Mouse (Mus musculus): ENCODE measurements around the gene Sirt2. TPM values are rescaled to one million over a fixed set of nuclear protein-coding genes. Genes with fewer than 3 reads are reported as not detected.
A peak's percentile ranks its signal among the peaks of the same experiment; 100 is the strongest.

The Sirt2 gene
- polyA plus RNA-seq, 1 experiment from 2014 or later, result 25.9 TPM

- Histone ChIP-seq H3K27me3 (peaks cover 22% of the 10 kb centered on the region), H3K27ac (replicated peaks) (no peak overlapping the region), H3K4me1 (replicated peaks) (peaks cover 19% of the 10 kb centered on the region), H3K4me2 (peak overlapping the region; percentile 84), H3K9ac (no peak overlapping the region; the same call in 1 of the 2 replicates), H3K4me3 (replicated peaks) (peak overlapping the region; percentile 54), H3K9me3 (replicated peaks) (no peaks in the 10 kb centered on the region), H3K36me3 (replicated peaks) (peaks cover 4% of the 10 kb centered on the region; the same call in 1 of the 2 replicates)
- 17% methylated on average over 11 of the region's 11 CpGs for WGBS (ENCODE audit: insufficient replicate concordance)
- 0 out of 2 replicates have a peak, but pooled peaks have one; percentile 4 for ATAC-seq (ENCODE audit: insufficient read depth)
Observed at GRCm38 (mm10) chr7:28733211-28733610, 33.3 kb upstream of the Sirt2 start.

GRCm38 (mm10) chr7:28735701-28736100 lies 30.8 kb upstream of the Sirt2 start:
- no peaks in the 10 kb centered on the region for H3K9me3 ChIP-seq (replicated peaks)
- H3K27ac ChIP-seq (replicated peaks), result no peak overlapping the region
- H3K4me2 ChIP-seq, result no peak overlapping the region
- ATAC-seq (ENCODE audit: insufficient read depth), result no peak
- no peak overlapping the region for H3K9ac ChIP-seq
- H3K27me3 ChIP-seq, result peaks cover 20% of the 10 kb centered on the region
- H3K36me3 ChIP-seq (replicated peaks), result peaks cover 15% of the 10 kb centered on the region
- no peak overlapping the region for H3K4me3 ChIP-seq (replicated peaks)
- peaks cover 27% of the 10 kb centered on the region for H3K4me1 ChIP-seq (replicated peaks)
- 65% methylated on average over 6 of the region's 6 CpGs for WGBS (ENCODE audit: insufficient replicate concordance)

GRCm38 (mm10) chr7:28739829-28740228 lies 26.7 kb upstream of the Sirt2 start:
- no peaks in the 10 kb centered on the region for H3K9me3 ChIP-seq (replicated peaks)
- H3K9ac ChIP-seq, result no peak overlapping the region
- H3K4me1 ChIP-seq (replicated peaks), result peaks cover 26% of the 10 kb centered on the region
- H3K4me2 ChIP-seq, result no peak overlapping the region
- WGBS (ENCODE audit: insufficient replicate concordance), result 81% methylated on average over 21 of the region's 21 CpGs
- H3K4me3 ChIP-seq (replicated peaks), result no peak overlapping the region
- no peak overlapping the region for H3K27ac ChIP-seq (replicated peaks)
- ATAC-seq (ENCODE audit: insufficient read depth), result no peak
- H3K36me3 ChIP-seq (replicated peaks), result peaks cover 12% of the 10 kb centered on the region
- no peaks in the 10 kb centered on the region for H3K27me3 ChIP-seq

- peaks cover 16% of the 10 kb centered on the region for H3K36me3 ChIP-seq (replicated peaks)
- 32% methylated on average over 9 of the region's 9 CpGs for WGBS (ENCODE audit: insufficient replicate concordance)
- H3K27ac ChIP-seq (replicated peaks), result peak overlapping the region; percentile 75
- peak overlapping the region; percentile 86 for H3K4me3 ChIP-seq (replicated peaks)
- H3K4me1 ChIP-seq (replicated peaks), result peaks cover 26% of the 10 kb centered on the region
- no peaks in the 10 kb centered on the region for H3K9me3 ChIP-seq (replicated peaks)
- no peak for ATAC-seq (ENCODE audit: insufficient read depth)
- H3K4me2 ChIP-seq, result peak overlapping the region; percentile 78
- no peaks in the 10 kb centered on the region for H3K27me3 ChIP-seq
- H3K9ac ChIP-seq, result peak overlapping the region; percentile 77
Observed at GRCm38 (mm10) chr7:28740949-28741348, 25.6 kb upstream of the Sirt2 start.

GRCm38 (mm10) chr7:28741368-28741708 lies 25.2 kb upstream of the Sirt2 start:
- peak; percentile 2; the same call in 1 of the 2 replicates for ATAC-seq (ENCODE audit: insufficient read depth)
- H3K4me2 ChIP-seq, result peak overlapping the region; percentile 78
- H3K9ac ChIP-seq, result peak overlapping the region; percentile 77
- peaks cover 20% of the 10 kb centered on the region for H3K36me3 ChIP-seq (replicated peaks)
- H3K4me1 ChIP-seq (replicated peaks), result peaks cover 26% of the 10 kb centered on the region
- WGBS (ENCODE audit: insufficient replicate concordance), result under 1% methylated on average over 13 of the region's 13 CpGs
- H3K27me3 ChIP-seq, result no peaks in the 10 kb centered on the region
- H3K27ac ChIP-seq (replicated peaks), result peak overlapping the region; percentile 75
- no peaks in the 10 kb centered on the region for H3K9me3 ChIP-seq (replicated peaks)
- peak overlapping the region; percentile 86 for H3K4me3 ChIP-seq (replicated peaks)

- Histone ChIP-seq H3K9ac (peak within 1 kb of the TSS; percentile 77), H3K4me3 (replicated peaks) (peak within 1 kb of the TSS; percentile 86), H3K9me3 (replicated peaks) (no peaks in the 10 kb centered on the region), H3K27ac (replicated peaks) (peak within 1 kb of the TSS; percentile 84), H3K27me3 (no peaks in the 10 kb centered on the region), H3K4me2 (peak within 1 kb of the TSS; percentile 78), H3K4me1 (replicated peaks) (peaks cover 26% of the 10 kb centered on the region), H3K36me3 (replicated peaks) (peaks cover 21% of the 10 kb centered on the region)
- under 1% methylated on average over 39 of the region's 39 CpGs for WGBS (ENCODE audit: insufficient replicate concordance)
- ATAC-seq (ENCODE audit: insufficient read depth), result peak; percentile 94
Observed at GRCm38 (mm10) chr7:28741709-28742438, 24.7 kb upstream of the Sirt2 start, which contains the start of the genes Mrps12 and Sars2. Mrps12 (minus strand) TSS chr7:28741820. Sars2 (plus strand) TSS chr7:28741992.

- 78% methylated on average over 7 of the region's 7 CpGs for WGBS (ENCODE audit: insufficient replicate concordance)
- H3K36me3 ChIP-seq (replicated peaks), result peaks cover 12% of the 10 kb centered on the region; the same call in 1 of the 2 replicates
- no peak overlapping the region for H3K27ac ChIP-seq (replicated peaks)
- no peak overlapping the region for H3K4me3 ChIP-seq (replicated peaks)
- H3K4me2 ChIP-seq, result no peak overlapping the region
- ATAC-seq (ENCODE audit: insufficient read depth), result no peak
- H3K27me3 ChIP-seq, result peaks cover under 1% of the 10 kb centered on the region; the same call in 1 of the 2 replicates
- no peak overlapping the region for H3K9ac ChIP-seq
- H3K9me3 ChIP-seq (replicated peaks), result no peaks in the 10 kb centered on the region
- H3K4me1 ChIP-seq (replicated peaks), result no peaks in the 10 kb centered on the region
Observed at GRCm38 (mm10) chr7:28749935-28750334, 16.6 kb upstream of the Sirt2 start.

GRCm38 (mm10) chr7:28756079-28756478 lies 10.5 kb upstream of the Sirt2 start, which contains the start of gene Ccer2:
Ccer2 (plus strand) TSS chr7:28756174.
- H3K4me2 ChIP-seq, result no peak within 1 kb of the TSS
- ATAC-seq (ENCODE audit: insufficient read depth), result no peak
- WGBS (ENCODE audit: insufficient replicate concordance), result 5% methylated on average over 17 of the region's 17 CpGs
- H3K4me1 ChIP-seq (replicated peaks), result peaks cover 7% of the 10 kb centered on the region; the same call in 1 of the 2 replicates
- H3K4me3 ChIP-seq (replicated peaks), result no peak within 1 kb of the TSS
- no peak within 1 kb of the TSS for H3K9ac ChIP-seq
- peaks cover 23% of the 10 kb centered on the region for H3K36me3 ChIP-seq (replicated peaks)
- peaks cover 26% of the 10 kb centered on the region for H3K27me3 ChIP-seq
- H3K9me3 ChIP-seq (replicated peaks), result no peaks in the 10 kb centered on the region
- H3K27ac ChIP-seq (replicated peaks), result no peak within 1 kb of the TSS

- 76% methylated on average over 13 of the region's 13 CpGs for WGBS (ENCODE audit: insufficient replicate concordance)
- peaks cover 26% of the 10 kb centered on the region for H3K27me3 ChIP-seq
- no peak overlapping the region for H3K9ac ChIP-seq
- H3K9me3 ChIP-seq (replicated peaks), result no peaks in the 10 kb centered on the region
- no peak overlapping the region for H3K4me2 ChIP-seq
- peaks cover 42% of the 10 kb centered on the region for H3K36me3 ChIP-seq (replicated peaks)
- H3K27ac ChIP-seq (replicated peaks), result no peak overlapping the region
- ATAC-seq (ENCODE audit: insufficient read depth), result no peak
- H3K4me1 ChIP-seq (replicated peaks), result peaks cover 7% of the 10 kb centered on the region; the same call in 1 of the 2 replicates
- H3K4me3 ChIP-seq (replicated peaks), result no peak overlapping the region
Observed at GRCm38 (mm10) chr7:28758623-28759022, 7.9 kb upstream of the Sirt2 start.

- H3K9me3 ChIP-seq (replicated peaks), result no peaks in the 10 kb centered on the region
- no peak for ATAC-seq (ENCODE audit: insufficient read depth)
- WGBS (ENCODE audit: insufficient replicate concordance), result 88% methylated on average over 9 of the region's 9 CpGs
- H3K4me3 ChIP-seq (replicated peaks), result no peak overlapping the region
- no peak overlapping the region for H3K27ac ChIP-seq (replicated peaks)
- H3K36me3 ChIP-seq (replicated peaks), result peaks cover 42% of the 10 kb centered on the region
- H3K4me1 ChIP-seq (replicated peaks), result peaks cover 19% of the 10 kb centered on the region
- peaks cover 6% of the 10 kb centered on the region; the same call in 1 of the 2 replicates for H3K27me3 ChIP-seq
- no peak overlapping the region for H3K9ac ChIP-seq
- H3K4me2 ChIP-seq, result no peak overlapping the region
Observed at GRCm38 (mm10) chr7:28761907-28762306, 4.6 kb upstream of the Sirt2 start.

GRCm38 (mm10) chr7:28765211-28765610 lies 1.3 kb upstream of the Sirt2 start:
- peak overlapping the region; percentile 80 for H3K4me3 ChIP-seq (replicated peaks)
- 0 out of 2 replicates have a peak overlapping the region, but pooled peaks have one; percentile 24 for H3K27ac ChIP-seq (replicated peaks)
- peak overlapping the region; percentile 85 for H3K4me2 ChIP-seq
- H3K9ac ChIP-seq, result 0 out of 2 replicates have a peak overlapping the region, but pooled peaks have one; percentile 72
- H3K9me3 ChIP-seq (replicated peaks), result no peaks in the 10 kb centered on the region
- H3K27me3 ChIP-seq, result no peaks in the 10 kb centered on the region
- peaks cover 46% of the 10 kb centered on the region for H3K4me1 ChIP-seq (replicated peaks)
- WGBS (ENCODE audit: insufficient replicate concordance), result 58% methylated on average over 6 of the region's 6 CpGs
- ATAC-seq (ENCODE audit: insufficient read depth), result no peak
- H3K36me3 ChIP-seq (replicated peaks), result peaks cover 27% of the 10 kb centered on the region

Measured in liver, embryonic 15.5 days (tissue).